Mouse (Mus musculus) kidney, postnatal 0 days (tissue): ENCODE measurements around the gene Vmn1r6. TPM values are rescaled to one million over a fixed set of nuclear protein-coding genes. Genes with fewer than 3 reads are reported as not detected.
"Not testable (repeated sequence)": the region's sequence is repeated elsewhere in the genome, so short reads cannot be mapped to it uniquely, and the experiment has no call there.

ENCODE experiments used
- ATAC-seq: fragments of 200-750 bp; cut with Nextera tagmentation; replicated peaks from 2 replicates; pipeline ENCODE4 v1.8.0; 2017; ENCODE audit warnings: low read depth, moderate number of reproducible peaks, moderate TSS enrichment, moderate library complexity; ENCODE audit not compliant: low FRiP score
- DNase-seq: peaks from one replicate; pipeline ENCODE4 v3.0.0-alpha.2; 2016; ENCODE audit warnings: low spot score
- H3K27ac ChIP-seq: fragments of 300-500 bp; sonication (generic); 2 replicates; pipeline ENCODE4 v1.5.1; 2014; ENCODE audit warnings: mild to moderate bottlenecking
- H3K27me3 ChIP-seq: fragments of 300-500 bp; sonication (generic); 2 replicates; pipeline ENCODE4 v1.6.1; 2014; ENCODE audit warnings: low read length, mixed read lengths; ENCODE audit not compliant: insufficient read depth
- H3K36me3 ChIP-seq: fragments of 300-500 bp; sonication (generic); 2 replicates; pipeline ENCODE4 v1.6.1; 2014; ENCODE audit warnings: low read length, mixed read lengths; ENCODE audit not compliant: insufficient read depth
- H3K4me1 ChIP-seq: fragments of 300-500 bp; sonication (generic); replicated peaks from 2 replicates; pipeline ENCODE4 v1.6.1; 2014; ENCODE audit warnings: antibody characterized with exemption, low read length, mixed read lengths; ENCODE audit not compliant: insufficient read depth
- H3K4me2 ChIP-seq: fragments of 300-500 bp; sonication (generic); 2 replicates; pipeline ENCODE4 v1.6.1; 2014; ENCODE audit warnings: mild to moderate bottlenecking, low read length, moderate library complexity, mixed read lengths
- H3K4me3 ChIP-seq: fragments of 300-500 bp; sonication (generic); replicated peaks from 2 replicates; pipeline ENCODE4 v1.5.1; 2014; ENCODE audit warnings: low read depth, low read length
- H3K9ac ChIP-seq: fragments of 300-500 bp; sonication (generic); 2 replicates; pipeline ENCODE4 v1.6.1; 2014; ENCODE audit warnings: low read depth, low read length
- H3K9me3 ChIP-seq: fragments of 300-500 bp; sonication (generic); replicated peaks from 2 replicates; pipeline ENCODE4 v1.6.1; 2016; ENCODE audit warnings: low read length, inconsistent platforms, mixed read lengths
- CTCF ChIP-seq: IDR thresholded peaks from 2 replicates; pipeline ENCODE4 v1.5.1; 2016; ENCODE audit warnings: antibody characterized with exemption, low read depth, mild to moderate bottlenecking, moderate library complexity
- WGBS: fragments of 180-500 bp; shearing (Covaris S2); extraction: QIAGEN DNeasy Blood & Tissue Kit; methylation state at CpG from one replicate; pipeline ENCODE4 v1.1.7; 2014; 5-methylcytosine and 5-hydroxymethylcytosine counted together
- polyA plus RNA-seq: library from polyadenylated mRNA; unstranded; fragments of >200 nt; fragmentation: Nextera tagmentation; extraction: Ambion mirVana; gene quantifications from 2 replicates; pipeline ENCODE4 v1.2.1, GENCODE M21; 2015

Vmn1r6 gene
- polyA plus RNA-seq: not detected in 2 replicates

- Histone ChIP-seq H3K27ac (no peak within 1 kb of the TSS), H3K4me3 (no peak within 1 kb of the TSS), H3K27me3 (no peaks in the 10 kb centered on the region), H3K9ac (no peak within 1 kb of the TSS), H3K4me1 (no peaks in the 10 kb centered on the region), H3K9me3 (no peaks in the 10 kb centered on the region), H3K4me2 (no peak within 1 kb of the TSS), H3K36me3 (no peaks in the 10 kb centered on the region)
- DNase-seq (no peak), ATAC-seq (no peak)
- WGBS: 85% methylated on average over 2 of the region's 2 CpGs
- TF ChIP-seq CTCF: no peak
Observed at GRCm38 (mm10) chr6:56996943-56997342, at the start of gene Vmn1r6. Gene Vmn1r6, plus strand, starts transcription at chr6:56997243.

GRCm38 (mm10) chr6:56956436-56956835 lies 40.6 kb upstream of the Vmn1r6 start:
- no peak for ATAC-seq
- H3K36me3 ChIP-seq: no peaks in the 10 kb centered on the region
- no peak for DNase-seq

GRCm38 (mm10) chr6:56969973-56970372 lies 27.1 kb upstream of the Vmn1r6 start, which contains the start of gene Vmn1r5:
Gene Vmn1r5, plus strand, starts transcription at chr6:56970273.
- ATAC-seq (no peak), DNase-seq (no peak)
- H3K27me3 ChIP-seq: no peaks in the 10 kb centered on the region
- no peaks in the 10 kb centered on the region for H3K4me1 ChIP-seq
- no peaks in the 10 kb centered on the region for H3K9me3 ChIP-seq
- TF ChIP-seq CTCF: no peak
- H3K4me3 ChIP-seq: no peak within 1 kb of the TSS
- H3K9ac ChIP-seq: no peak within 1 kb of the TSS
- H3K36me3 ChIP-seq: no peaks in the 10 kb centered on the region
- no peak within 1 kb of the TSS for H3K4me2 ChIP-seq
- no peak within 1 kb of the TSS for H3K27ac ChIP-seq

More at GRCm38 (mm10) chr6:56956436-56956835, 40.6 kb upstream of the Vmn1r6 start:
- 54% methylated on average over 5 of the region's 5 CpGs for WGBS
- Histone ChIP-seq H3K27ac (no peak overlapping the region), H3K9ac (no peak overlapping the region), H3K4me1 (no peaks in the 10 kb centered on the region), H3K4me2 (no peak overlapping the region), H3K4me3 (no peak overlapping the region), H3K27me3 (no peaks in the 10 kb centered on the region), H3K9me3 (no peaks in the 10 kb centered on the region)
- TF ChIP-seq CTCF: no peak

- H3K36me3 ChIP-seq, H3K9me3 ChIP-seq, H3K4me1 ChIP-seq, DNase-seq, H3K4me2 ChIP-seq, H3K27me3 ChIP-seq, H3K9ac ChIP-seq, H3K4me3 ChIP-seq, ATAC-seq, H3K27ac ChIP-seq: not testable (repeated sequence)
- 89% methylated on average over 2 of the region's 2 CpGs for WGBS
Observed at GRCm38 (mm10) chr6:57025224-57025623, 28.2 kb downstream of the Vmn1r6 start, which contains the start of gene Vmn1r7. Gene Vmn1r7, minus strand, starts transcription at chr6:57025324.

- H3K9me3 ChIP-seq: no peaks in the 10 kb centered on the region
- ATAC-seq (no peak), DNase-seq (no peak)
Observed at GRCm38 (mm10) chr6:57031984-57032383, 34.9 kb downstream of the Vmn1r6 start, which contains the start of gene Vmn1r8. Gene Vmn1r8, plus strand, starts transcription at chr6:57032284.

GRCm38 (mm10) chr6:57034674-57035073 lies 37.6 kb downstream of the Vmn1r6 start:
- H3K36me3 ChIP-seq: no peaks in the 10 kb centered on the region
- no peak overlapping the region for H3K4me2 ChIP-seq
- no peaks in the 10 kb centered on the region for H3K4me1 ChIP-seq
- 77% methylated on average over 2 of the region's 2 CpGs for WGBS
- no peak overlapping the region for H3K9ac ChIP-seq
- no peak for ATAC-seq
- no peak for TF ChIP-seq CTCF
- H3K27ac ChIP-seq: no peak overlapping the region
- DNase-seq: no peak
- H3K4me3 ChIP-seq: no peak overlapping the region
- H3K9me3 ChIP-seq: no peaks in the 10 kb centered on the region
- H3K27me3 ChIP-seq: no peaks in the 10 kb centered on the region

More at GRCm38 (mm10) chr6:57031984-57032383, 34.9 kb downstream of the Vmn1r6 start, which contains the start of gene Vmn1r8:
- no peak within 1 kb of the TSS for H3K4me3 ChIP-seq
- no peaks in the 10 kb centered on the region for H3K4me1 ChIP-seq
- no peak within 1 kb of the TSS for H3K27ac ChIP-seq
- H3K27me3 ChIP-seq: no peaks in the 10 kb centered on the region
- no peaks in the 10 kb centered on the region for H3K36me3 ChIP-seq
- TF ChIP-seq CTCF: no peak
- H3K4me2 ChIP-seq: no peak within 1 kb of the TSS
- no peak within 1 kb of the TSS for H3K9ac ChIP-seq

Other genes with a start within 250 kb of the Vmn1r6 start
- 16.0 TPM in 2 replicates for gene Kbtbd2, start 199.4 kb upstream of the Vmn1r6 start, polyA plus RNA-seq
- 104 and 113 TPM in 2 replicates for gene Fkbp9, start 165.2 kb upstream of the Vmn1r6 start, polyA plus RNA-seq
- gene Nt5c3, start 73.3 kb upstream of the Vmn1r6 start, polyA plus RNA-seq: 82.4 and 85.9 TPM in 2 replicates
- 0.28 and 0.62 TPM in 2 replicates for gene Vmn1r4, start 73.2 kb upstream of the Vmn1r6 start, polyA plus RNA-seq
- not detected in 2 replicates for gene Vmn1r5, start 27.0 kb upstream of the Vmn1r6 start, polyA plus RNA-seq
- not detected in 2 replicates for gene Vmn1r7, start 28.1 kb downstream of the Vmn1r6 start, polyA plus RNA-seq
- gene Vmn1r8, start 35.0 kb downstream of the Vmn1r6 start, polyA plus RNA-seq: not detected in 2 replicates
- not detected in 2 replicates for gene Vmn1r9, start 69.5 kb downstream of the Vmn1r6 start, polyA plus RNA-seq
- not detected in 2 replicates for gene Vmn1r10, start 112.2 kb downstream of the Vmn1r6 start, polyA plus RNA-seq
- not detected in 2 replicates for gene Vmn1r11, start 136.2 kb downstream of the Vmn1r6 start, polyA plus RNA-seq
- not detected in 2 replicates for gene Vmn1r12, start 159.7 kb downstream of the Vmn1r6 start, polyA plus RNA-seq
- gene Vmn1r13, start 206.0 kb downstream of the Vmn1r6 start, polyA plus RNA-seq: not detected in 2 replicates
- gene Vmn1r14, start 234.4 kb downstream of the Vmn1r6 start, polyA plus RNA-seq: not detected in 2 replicates